Mouse (Mus musculus) layer of hippocampus, postnatal 36 days (tissue): ENCODE results near the gene Selenos. TPM values are rescaled to one million over a fixed set of nuclear protein-coding genes. Genes with fewer than 3 reads are reported as not detected.
"Not testable (repeated sequence)": the region's sequence is repeated elsewhere in the genome, so short reads cannot be mapped to it uniquely, and the experiment has no call there.

Experiments
- DNase-seq, 2 experiments: peaks; one replicate each; pipeline ENCODE4 v3.0.0; 2022
- total RNA-seq, 2 experiments: library from RNA; stranded (reverse); gene quantifications; 2 replicates each; pipeline ENCODE4 v1.2.3; 2021

Selenos gene
- total RNA-seq, result 10 to 100 TPM; 53.5 to 55.9 TPM

- DNase-seq, result peak; percentile 93
Observed at GRCm38 (mm10) chr7:66079364-66080230, at the start of gene Selenos. TSS of gene Selenos (plus strand) at chr7:66079649.

GRCm38 (mm10) chr7:66036809-66037208 is 42.6 kb upstream of the Selenos start:
- DNase-seq, result no peak

- DNase-seq, result no peak
Observed at GRCm38 (mm10) chr7:66038261-66038660, 41.2 kb upstream of the Selenos start.

- no peak for DNase-seq
Observed at GRCm38 (mm10) chr7:66038730-66039129, 40.7 kb upstream of the Selenos start.

GRCm38 (mm10) chr7:66040026-66040814 is 39.2 kb upstream of the Selenos start:
- no peak for DNase-seq

GRCm38 (mm10) chr7:66043552-66044459 is 35.6 kb upstream of the Selenos start, which contains the start of gene Gm45213:
TSS of gene Gm45213 (plus strand) at chr7:66043602.
- DNase-seq, result peak in 1 of 2 experiments; percentile 22

GRCm38 (mm10) chr7:66044617-66045016 is 34.8 kb upstream of the Selenos start:
- no peak for DNase-seq

- no peak for DNase-seq
Observed at GRCm38 (mm10) chr7:66046921-66047918, 32.2 kb upstream of the Selenos start.

- no peak for DNase-seq
Observed at GRCm38 (mm10) chr7:66047975-66048374, 31.5 kb upstream of the Selenos start.

- no peak for DNase-seq
Observed at GRCm38 (mm10) chr7:66048446-66049230, 30.8 kb upstream of the Selenos start.

GRCm38 (mm10) chr7:66053946-66054483 is 25.4 kb upstream of the Selenos start:
- DNase-seq, result no peak

GRCm38 (mm10) chr7:66055356-66055755 is 24.1 kb upstream of the Selenos start:
- DNase-seq, result not testable (repeated sequence)

GRCm38 (mm10) chr7:66058703-66059102 is 20.7 kb upstream of the Selenos start, which contains the start of gene Snrpa1:
TSS of gene Snrpa1 (plus strand) at chr7:66059003.
- no peak for DNase-seq

GRCm38 (mm10) chr7:66060066-66060956 is 19.1 kb upstream of the Selenos start:
- peak; percentile 88 for DNase-seq

- no peak for DNase-seq
Observed at GRCm38 (mm10) chr7:66061057-66061456, 18.4 kb upstream of the Selenos start.

GRCm38 (mm10) chr7:66076411-66076810 is 3.0 kb upstream of the Selenos start:
- DNase-seq, result no peak

GRCm38 (mm10) chr7:66080231-66080613 is 773 bp downstream of the Selenos start:
- peak in 1 of 2 experiments; percentile 31 for DNase-seq

- DNase-seq, result no peak
Observed at GRCm38 (mm10) chr7:66083757-66084156, 4.3 kb downstream of the Selenos start.

- DNase-seq, result no peak
Observed at GRCm38 (mm10) chr7:66084546-66084945, 5.1 kb downstream of the Selenos start.
